Mouse (Mus musculus): ENCODE data around the gene Wscd1.

GRCm38 (mm10) chr11:71772056-71772455 is 22.3 kb downstream of the Wscd1 start:
- no peak for TF ChIP-seq CTCF (IDR thresholded peaks at IDR 0.05; ENCODE audit: low read depth)
- TF ChIP-seq EP300 (IDR thresholded peaks at IDR 0.05; ENCODE audit: low read depth) = no peak
